Mouse (Mus musculus): ENCODE measurements at regions not wholly inside any gene's neighbourhood (a gene's known extent, or its start where the extent isn't known, plus 50 kb on each side); places are given as distances from the start of the nearest gene placed in this dataset.

DNA sequence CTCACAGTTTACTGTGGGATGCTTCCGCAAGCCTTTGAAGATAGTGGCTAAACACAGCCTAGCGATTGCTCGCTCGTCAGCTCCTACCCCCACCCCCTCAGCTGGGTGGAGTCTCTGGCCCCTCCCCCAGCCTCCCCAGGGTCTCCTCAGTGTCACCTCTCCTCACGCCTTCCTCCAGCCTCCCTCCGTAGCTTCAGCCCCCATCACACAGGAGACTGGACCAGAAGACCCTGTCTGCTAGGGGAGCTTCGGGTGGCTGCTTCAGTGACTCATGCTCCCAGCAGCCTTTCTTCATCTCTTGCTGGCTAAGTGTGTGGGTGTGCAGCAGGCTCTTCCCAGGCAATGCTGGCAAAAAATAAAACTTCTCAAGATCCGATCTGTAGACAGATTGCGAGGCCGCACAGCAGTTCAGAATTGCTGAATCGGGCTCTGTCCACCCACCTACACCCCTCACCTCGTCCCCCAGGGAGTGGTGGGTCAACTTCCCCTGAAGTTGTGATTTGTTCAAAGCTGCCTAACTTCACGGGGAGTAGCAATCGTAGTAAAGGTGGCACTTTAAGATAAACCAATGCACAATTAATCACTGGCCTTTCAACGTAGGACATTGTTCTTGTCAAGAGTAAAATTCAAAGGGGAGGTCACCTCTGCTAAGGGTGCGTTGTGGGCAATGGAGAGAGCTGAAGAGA is 61.2 kb upstream of the Ankrd28 start:
- DNase-seq (ENCODE audit: low spot score) = peak; percentile 61

- DNase-seq (ENCODE audit: low spot score) = peak; percentile 24
These were observed 61.7 kb upstream of the Ankrd28 start for GRCm38 (mm10) chr14:31892186-31892510.

DNA sequence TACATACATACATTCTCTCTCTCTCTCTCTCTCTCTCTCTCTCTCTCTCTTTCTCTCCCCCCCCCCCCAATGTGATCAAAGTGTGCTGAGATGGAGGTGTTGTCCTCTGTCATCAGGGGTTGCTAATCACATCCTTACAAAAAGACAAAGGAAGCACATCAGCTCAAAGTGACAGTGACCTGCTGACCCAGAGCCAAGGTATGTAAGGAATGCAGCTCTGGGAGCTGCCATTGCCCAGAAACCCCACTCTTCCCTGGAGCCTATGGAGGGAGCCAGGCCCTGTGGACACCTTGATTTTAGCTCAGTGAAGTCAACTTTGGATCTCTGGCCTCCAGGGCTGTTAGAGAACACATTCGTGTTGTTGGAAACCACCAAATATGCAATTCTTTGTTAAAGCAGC is 66.0 kb upstream of the Ankrd28 start:
- no peak for DNase-seq (ENCODE audit: low spot score)

GRCm38 (mm10) chr14:31899504-31899903 is 69.1 kb upstream of the Ankrd28 start:
- DNase-seq (ENCODE audit: low spot score) = no peak

GRCm38 (mm10) chr14:31899906-31900305 is 69.5 kb upstream of the Ankrd28 start:
- no peak for DNase-seq (ENCODE audit: low spot score)

DNA sequence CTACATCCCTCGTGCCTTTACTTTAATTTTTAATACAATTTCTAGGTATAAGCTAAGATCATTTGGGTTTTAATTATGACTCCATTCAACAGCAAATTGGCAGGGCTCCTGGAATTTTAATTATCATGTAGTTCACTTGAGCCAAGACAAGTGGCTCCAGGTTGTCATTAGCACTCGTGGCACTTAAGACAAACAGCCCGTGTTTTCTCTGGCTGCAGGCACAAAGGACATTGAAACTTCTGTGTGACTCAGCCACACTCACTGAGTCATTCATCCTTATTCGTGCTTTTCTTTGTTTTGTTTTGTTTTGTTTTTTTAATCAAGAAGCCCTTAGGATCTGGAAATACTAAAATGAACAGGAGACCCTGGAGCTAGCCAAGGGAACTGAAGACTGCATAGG is 71.5 kb upstream of the Ankrd28 start:
- DNase-seq (ENCODE audit: low spot score) = no peak

DNA sequence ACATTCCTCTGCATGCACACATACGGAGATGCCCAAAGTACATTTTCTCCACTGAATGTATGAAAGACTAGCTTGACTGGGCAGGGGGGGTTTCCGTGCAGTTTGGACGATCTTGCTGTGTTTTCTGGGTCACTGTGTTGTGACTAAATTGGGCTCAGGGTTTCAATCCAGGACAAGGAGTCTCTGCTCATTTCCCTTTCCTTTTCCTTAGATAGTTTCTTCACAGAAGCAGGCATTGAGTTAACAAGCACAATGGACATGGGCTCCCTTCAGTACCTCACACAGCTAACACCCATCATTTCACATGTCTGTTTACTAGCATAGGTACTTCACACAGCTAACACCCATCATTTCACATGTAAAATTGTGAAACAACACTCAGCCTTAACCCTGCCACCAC is 73.2 kb upstream of the Ankrd28 start:
- DNase-seq (ENCODE audit: low spot score) = no peak

DNA sequence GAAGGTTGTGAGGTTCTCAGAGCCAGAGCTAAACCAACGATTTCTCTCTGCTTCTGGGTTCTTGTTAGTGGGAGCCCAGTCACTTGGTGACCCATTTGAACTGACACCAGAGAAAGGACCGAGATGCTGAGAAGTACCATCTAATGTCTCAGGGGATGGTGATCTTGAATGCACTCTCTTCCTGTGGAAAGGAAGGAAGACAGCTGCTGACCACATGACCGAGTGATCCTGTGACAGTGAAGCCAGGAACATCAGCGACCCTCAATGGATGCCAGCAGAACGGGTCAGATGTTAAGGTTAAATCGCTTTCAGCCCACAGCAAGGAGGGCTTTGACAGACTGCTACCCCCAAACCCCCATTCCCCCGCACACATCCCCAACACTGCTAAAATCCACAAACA is 78.1 kb upstream of the Ankrd28 start:
- no peak for DNase-seq (ENCODE audit: low spot score)

- no peak for DNase-seq (ENCODE audit: low spot score)
These were observed 78.8 kb upstream of the Ankrd28 start for GRCm38 (mm10) chr14:31909291-31909690.

DNA sequence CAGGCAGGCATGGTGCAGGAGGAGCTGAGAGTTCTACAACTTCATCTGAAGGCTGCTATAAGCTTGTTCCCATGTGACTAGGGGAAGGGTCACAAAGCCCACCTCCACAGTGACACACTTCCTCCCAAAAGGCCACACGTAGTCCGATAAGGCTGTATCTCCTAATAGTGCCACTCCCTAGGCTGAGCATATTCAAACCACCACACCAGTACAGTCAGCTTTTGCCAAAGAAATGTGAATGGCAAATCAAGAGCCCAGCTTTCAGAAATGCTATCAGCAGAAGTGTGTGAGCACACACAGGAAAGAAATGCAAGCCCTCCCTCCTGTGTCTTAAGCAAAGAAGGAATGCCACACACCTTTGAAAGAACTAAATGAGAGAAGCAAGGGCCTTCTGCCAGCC is 80.4 kb upstream of the Ankrd28 start:
- no peak for DNase-seq (ENCODE audit: low spot score)

DNA sequence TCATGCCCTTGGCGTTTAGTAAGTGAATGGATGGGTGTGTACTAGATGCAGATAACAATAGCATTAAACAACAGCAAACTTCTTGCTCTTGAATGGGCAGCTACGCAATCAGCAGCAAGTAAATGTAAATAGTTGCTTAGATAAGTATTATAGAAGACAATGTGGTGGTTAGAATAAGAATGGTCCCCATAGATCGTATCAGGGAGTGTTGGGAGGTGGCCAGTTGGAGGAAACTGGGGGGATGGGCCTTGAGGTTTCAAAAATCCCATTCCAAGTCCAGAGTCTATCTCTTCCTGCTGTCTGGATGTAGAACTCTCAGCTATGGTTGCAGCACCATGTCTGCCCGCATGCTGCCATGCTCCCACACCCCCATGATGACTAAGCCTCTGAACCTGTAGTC is 88.0 kb upstream of the Ankrd28 start:
- no peak for DNase-seq (ENCODE audit: low spot score)

GRCm38 (mm10) chr14:31918921-31919320 is 88.5 kb upstream of the Ankrd28 start:
- DNase-seq (ENCODE audit: low spot score) = no peak

GRCm38 (mm10) chr14:31929161-31929707 is 98.8 kb upstream of the Ankrd28 start:
- no peak for DNase-seq (ENCODE audit: low spot score)

- no peak for DNase-seq (ENCODE audit: low spot score)
These were observed 98.4 kb upstream of the Galnt15 start for GRCm38 (mm10) chr14:31930367-31930766.

DNA sequence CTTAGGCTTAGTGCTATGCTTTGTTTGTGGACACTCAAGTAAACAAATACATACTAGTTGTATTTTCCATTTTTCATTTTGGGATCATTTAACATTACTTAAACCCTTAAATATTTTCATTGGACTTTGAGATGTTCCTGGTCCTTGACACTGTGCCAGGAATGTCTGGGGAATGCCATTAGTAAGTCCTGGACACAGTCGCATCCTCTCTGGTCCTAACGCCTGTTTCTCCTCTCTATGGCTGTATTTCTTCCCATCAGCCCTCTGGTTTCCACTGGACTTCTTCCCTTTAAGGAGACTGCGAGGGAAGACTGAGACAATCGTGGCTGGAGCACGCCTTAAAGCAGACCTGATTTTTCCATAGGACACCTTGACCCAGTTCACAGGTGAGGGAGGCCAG is 96.8 kb upstream of the Galnt15 start:
- DNase-seq (ENCODE audit: low spot score) = no peak

GRCm38 (mm10) chr14:31933441-31933840 is 95.3 kb upstream of the Galnt15 start:
- peak; percentile 75 for DNase-seq (ENCODE audit: low spot score)

- peak; percentile 84 for DNase-seq (ENCODE audit: low spot score)
These were observed 94.9 kb upstream of the Galnt15 start for GRCm38 (mm10) chr14:31933841-31934271.

DNA sequence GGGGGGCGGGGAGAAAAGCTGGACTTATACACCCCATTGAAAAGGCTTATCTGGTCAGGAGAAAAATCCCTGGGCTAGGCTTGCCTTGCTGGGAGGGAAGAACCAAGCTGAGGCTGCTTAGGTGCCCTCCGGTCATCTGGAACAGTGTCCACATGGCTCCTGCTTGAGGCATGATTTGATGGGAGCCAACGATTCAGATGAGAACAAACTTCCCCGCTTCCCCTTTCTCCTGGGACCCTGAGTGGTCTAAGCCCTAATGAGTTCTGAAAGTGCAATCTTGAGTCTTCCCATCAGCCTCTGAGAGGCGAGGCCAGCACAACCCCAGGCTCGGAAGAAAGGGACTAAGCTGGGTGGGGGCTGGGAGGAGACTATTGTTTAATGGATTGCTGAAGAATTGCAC is 94.5 kb upstream of the Galnt15 start:
- DNase-seq (ENCODE audit: low spot score) = peak; percentile 93

- no peak for DNase-seq (ENCODE audit: low spot score)
These were observed 94.0 kb upstream of the Galnt15 start for GRCm38 (mm10) chr14:31934771-31935170.

DNA sequence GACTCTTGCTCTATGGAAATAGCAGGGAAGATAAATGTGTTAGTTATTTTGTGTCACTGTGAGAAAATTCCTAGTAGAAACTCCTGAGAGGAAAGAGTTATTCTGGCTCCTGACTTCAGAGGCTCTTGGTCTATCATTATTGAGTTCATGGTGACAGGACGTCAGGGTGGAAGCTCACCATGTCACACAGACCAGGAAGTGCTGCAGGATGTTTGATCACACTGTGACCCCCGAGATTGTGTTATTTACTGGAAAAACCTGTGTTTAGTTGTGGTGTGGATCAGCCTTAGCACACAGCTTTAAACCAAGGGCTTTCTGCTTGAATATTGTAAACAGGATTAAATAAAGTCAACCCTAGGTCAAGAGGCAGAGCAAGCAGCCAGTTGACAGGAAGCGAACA is 93.4 kb upstream of the Galnt15 start:
- DNase-seq (ENCODE audit: low spot score) = peak; percentile 16

- no peak for DNase-seq (ENCODE audit: low spot score)
These were observed 92.2 kb upstream of the Galnt15 start for GRCm38 (mm10) chr14:31936581-31936980.

DNA sequence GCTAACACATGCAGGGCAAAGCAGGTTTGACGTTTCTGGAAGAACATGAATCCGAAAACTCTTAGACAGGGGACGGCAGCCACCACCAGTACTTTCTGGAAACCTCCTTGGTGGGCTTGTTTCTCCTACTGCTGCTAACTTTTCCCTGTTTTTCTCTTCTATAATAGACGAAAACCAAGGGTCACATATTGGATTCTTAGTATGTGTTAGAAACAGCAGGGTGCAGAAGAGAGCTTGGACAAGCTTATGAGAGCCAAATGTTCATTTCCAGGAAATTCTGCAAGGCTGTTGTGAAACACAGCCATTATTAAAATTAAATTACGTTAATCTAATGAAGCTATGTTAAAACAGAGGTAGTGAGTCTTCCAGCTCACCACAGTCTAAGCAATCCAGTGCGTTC is 87.9 kb upstream of the Galnt15 start:
- no peak for DNase-seq (ENCODE audit: low spot score)

GRCm38 (mm10) chr14:31942266-31942960 is 86.4 kb upstream of the Galnt15 start:
- peak; percentile 30 for DNase-seq (ENCODE audit: low spot score)

GRCm38 (mm10) chr14:31944682-31945081 is 84.1 kb upstream of the Galnt15 start:
- no peak for DNase-seq (ENCODE audit: low spot score)

All from retina, embryonic 14.5 days (tissue).